In genomic region chr5:69802612-69803011, GRCm38 (mm10) we compare ENCODE assay signal across 19 mouse cellular contexts.
"Had no signal": no experiment of that assay in that cellular context is flagged by ENCODE, and none has a peak within 500 bp of the region (broad histone marks: within the 10 kb centered on the region; RNA-seq: fewer than 3 reads in every experiment).

No protein-coding gene starts in this region.

- H3K27ac ChIP-seq: limb, embryonic 12.5 days; limb, embryonic 15.5 days; liver, embryonic 14.5 days; macrophage; midbrain, embryonic 12.5 days; midbrain, embryonic 15.5 days; neural tube, embryonic 12.5 days; neural tube, embryonic 15.5 days had no signal

- DNase-seq: kidney, adult 18-20 months; kidney, adult 9 months; kidney, postnatal 14 days; kidney, postnatal 4 days; left cerebral cortex, postnatal 4 days; liver, postnatal 0 days; lung, embryonic 14.5 days; retina, postnatal 1 day; right cerebral cortex, postnatal 25 days; thymus, postnatal 25 days had no signal

- H3K4me3 ChIP-seq: left cerebral cortex, adult 2 months; limb, embryonic 12.5 days; limb, embryonic 15.5 days; midbrain, embryonic 12.5 days; midbrain, embryonic 15.5 days; neural tube, embryonic 12.5 days; neural tube, embryonic 15.5 days had no signal

- H3K4me1 ChIP-seq: limb, embryonic 12.5 days; limb, embryonic 15.5 days; midbrain, embryonic 12.5 days; midbrain, embryonic 15.5 days; neural tube, embryonic 12.5 days; neural tube, embryonic 15.5 days had no signal
